Mouse (Mus musculus) heart, postnatal 10 days (tissue): ENCODE measurements around the gene Synm. TPM values are rescaled to one million over a fixed set of nuclear protein-coding genes. Genes with fewer than 3 reads are reported as not detected.

Experiments used
- DNase-seq, 2 experiments: peaks; one replicate each; pipeline ENCODE4 v3.0.0; 2021
- intact Hi-C: fragments of 180-260 bp; cut with DNase I; formaldehyde crosslinking; loops from one replicate; pipeline ENCODE4 v1.15.1; 2025
- total RNA-seq, 2 experiments: library from RNA; stranded (reverse); gene quantifications; 2 replicates each; pipeline ENCODE4 v1.2.3; 2021

The Synm gene
- total RNA-seq, 2 experiments from 2014 or later = 4.8 to 5.1 TPM

DNA sequence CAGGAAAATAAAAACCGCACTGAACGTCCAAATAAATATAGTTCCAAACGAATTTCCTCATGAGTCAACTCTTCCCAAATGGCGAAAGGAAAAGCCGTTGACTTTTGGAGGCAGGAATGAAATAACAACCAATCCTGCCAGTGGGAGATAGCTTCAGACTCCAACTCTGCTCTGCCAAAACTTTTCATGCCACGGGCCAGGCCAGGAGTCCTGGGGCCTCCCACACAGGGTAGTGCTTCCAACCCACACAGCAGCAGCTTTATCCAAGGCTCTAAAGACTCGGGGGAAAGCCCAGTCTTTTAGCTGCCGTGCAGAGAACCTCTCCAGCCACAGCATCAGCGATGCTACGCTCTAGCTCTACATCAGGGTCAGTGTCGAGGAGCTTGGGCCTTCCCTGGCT, 4.9 kb downstream of the Synm start:
- DNase-seq = peak; percentile 35 to 56
- intact Hi-C loops = loop anchor here (5.0 kb wide), 1 partner anchor 1062 kb away; no protein-coding TSS in a partner anchor

DNA sequence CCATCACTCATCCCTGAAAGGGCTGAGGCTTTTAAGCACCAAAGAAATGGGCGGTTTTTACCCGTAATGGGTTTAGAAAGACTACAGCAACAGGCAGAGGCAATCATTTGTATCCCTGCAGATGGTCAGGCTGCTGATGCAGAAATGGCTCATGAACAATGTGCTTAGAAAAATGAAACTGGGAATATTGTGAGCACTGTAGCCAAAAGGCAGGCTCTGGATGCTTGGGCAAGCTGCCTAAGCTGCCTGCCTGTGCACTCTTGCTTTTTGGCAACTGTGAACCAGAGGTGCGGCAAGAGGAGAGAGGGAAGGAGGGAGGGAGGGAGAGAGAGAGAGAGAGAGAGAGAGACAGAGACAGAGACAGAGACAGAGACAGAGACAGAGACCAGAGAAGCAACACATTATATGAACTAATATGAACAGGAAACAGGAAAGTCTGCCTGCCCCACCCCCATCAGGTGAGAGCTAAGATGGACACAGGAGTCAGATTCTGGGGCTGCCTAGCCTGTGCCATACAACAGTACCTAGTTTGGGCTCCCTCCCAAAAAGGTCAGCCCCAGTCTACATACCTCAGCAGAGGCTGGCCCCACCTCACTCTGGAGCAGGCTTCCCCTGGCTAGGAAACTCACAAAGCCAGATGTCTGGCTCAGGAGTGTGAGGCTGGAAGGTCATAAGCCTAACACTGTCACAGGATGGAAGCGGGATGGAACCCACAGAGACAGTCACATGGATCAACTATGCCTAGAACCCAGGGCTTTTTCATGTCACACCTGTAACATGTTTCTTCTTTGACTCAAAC, 9.9 kb downstream of the Synm start:
- intact Hi-C loops = no loop called here
- DNase-seq = no peak

DNA sequence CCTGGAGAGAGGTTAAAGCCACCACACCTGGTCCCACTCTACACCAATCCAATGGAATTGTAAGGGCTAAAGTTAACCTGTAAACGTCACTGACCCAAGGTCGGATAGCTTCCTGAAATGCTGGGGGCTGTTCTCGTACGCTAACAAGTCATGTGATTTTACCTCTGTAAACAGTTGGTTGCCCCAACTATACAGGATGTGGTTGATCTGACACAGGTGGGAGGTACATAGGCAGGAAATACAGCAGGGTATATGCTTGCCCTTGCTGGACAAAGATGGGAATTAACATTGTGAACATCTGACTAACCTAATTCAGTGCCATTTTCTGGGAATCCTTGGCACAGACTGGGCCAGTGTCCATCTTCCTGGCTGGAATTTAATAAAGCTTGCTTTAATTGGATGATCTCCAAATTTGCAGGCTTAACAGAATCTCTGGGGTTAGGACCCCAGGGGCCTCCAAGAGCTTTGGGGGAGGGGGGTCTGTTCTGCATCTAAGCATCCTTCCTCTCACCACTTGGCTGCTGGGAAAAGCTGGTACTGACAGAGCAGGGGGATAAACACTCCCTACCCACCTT, 11.7 kb downstream of the Synm start:
- intact Hi-C loops = no loop called here
- DNase-seq = no peak

DNA sequence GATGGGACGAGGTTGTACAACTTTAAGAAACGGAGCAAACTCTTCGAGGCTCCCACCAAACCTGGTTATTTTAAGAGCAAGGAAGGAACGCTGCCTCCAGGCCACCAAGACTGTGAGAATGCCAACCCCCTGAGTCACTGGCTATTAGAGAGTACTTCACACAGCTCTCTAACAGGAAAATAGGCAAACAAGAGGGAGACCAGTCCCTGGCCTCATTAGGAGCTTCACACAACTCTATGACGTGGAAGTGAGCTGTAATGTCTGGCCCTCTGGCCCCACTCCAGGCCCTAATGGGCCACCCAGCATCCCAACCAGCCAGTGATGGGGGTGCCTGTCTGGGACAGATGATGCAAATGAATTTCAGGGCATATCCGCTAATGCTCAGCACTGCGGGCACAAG, 17.8 kb downstream of the Synm start:
- intact Hi-C loops = no loop called here
- DNase-seq = peak; percentile 45 to 50

DNA sequence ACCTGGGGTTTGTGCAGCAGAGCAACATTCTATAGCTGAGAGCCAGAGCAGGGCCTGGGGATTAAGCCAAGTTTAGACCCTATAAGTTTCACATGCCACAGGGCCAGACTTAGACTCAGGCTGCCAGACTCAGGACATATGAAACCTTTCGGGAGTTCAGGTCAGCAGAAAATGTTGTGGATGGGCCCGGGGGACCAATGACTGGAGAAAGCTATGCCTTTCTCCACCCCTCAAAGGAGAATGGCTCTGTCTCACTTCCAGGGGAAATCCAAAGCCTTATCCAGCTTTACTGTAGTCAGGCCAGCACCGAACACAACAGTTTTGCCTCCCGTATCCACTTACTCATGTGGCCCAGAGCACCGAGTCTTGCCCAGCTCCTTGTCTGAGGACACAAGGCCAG, 18.7 kb downstream of the Synm start:
- peak in 1 of 2 experiments; percentile 30 for DNase-seq
- intact Hi-C loops = no loop called here

DNA sequence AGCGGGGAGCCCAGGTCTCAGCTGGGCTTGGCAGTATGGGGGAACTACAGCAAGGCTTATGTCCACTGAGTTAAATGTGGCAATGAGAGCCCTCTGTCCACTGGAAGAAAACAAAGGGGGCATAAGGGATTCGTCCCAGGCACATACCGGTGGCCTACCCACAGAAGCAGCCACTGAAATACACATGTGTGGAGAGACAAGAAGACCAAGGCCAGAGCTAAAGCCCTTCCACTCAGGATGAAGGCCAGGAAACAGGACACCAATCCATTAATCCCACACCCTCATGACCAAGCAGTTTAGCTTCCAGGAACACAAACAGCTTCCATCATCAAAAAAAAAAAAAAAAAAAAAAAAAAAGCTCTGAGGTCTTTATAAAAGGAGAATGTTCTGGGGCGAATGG, 19.2 kb downstream of the Synm start:
- intact Hi-C loops = no loop called here
- DNase-seq = peak in 1 of 2 experiments; percentile 31

DNA sequence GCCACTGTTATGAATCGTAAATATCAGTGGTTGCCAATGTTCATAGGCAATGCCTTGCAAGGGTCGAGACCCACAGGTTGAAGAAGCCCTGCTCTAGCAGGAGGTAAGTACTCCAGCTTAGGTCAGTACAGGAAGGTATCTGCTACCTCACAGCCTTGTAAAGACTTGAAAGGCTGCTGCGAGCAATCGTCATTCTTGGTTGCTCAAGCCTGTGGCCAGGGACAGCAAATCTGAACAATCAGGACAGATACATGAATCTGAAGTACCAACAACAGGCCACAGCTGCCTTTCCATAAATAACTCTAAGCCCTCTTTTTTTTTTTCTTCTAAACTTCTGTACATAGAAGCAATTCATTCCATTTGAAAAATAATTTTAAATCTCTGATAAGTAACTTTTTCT, 27.3 kb downstream of the Synm start:
- intact Hi-C loops = no loop called here
- no peak for DNase-seq

DNA sequence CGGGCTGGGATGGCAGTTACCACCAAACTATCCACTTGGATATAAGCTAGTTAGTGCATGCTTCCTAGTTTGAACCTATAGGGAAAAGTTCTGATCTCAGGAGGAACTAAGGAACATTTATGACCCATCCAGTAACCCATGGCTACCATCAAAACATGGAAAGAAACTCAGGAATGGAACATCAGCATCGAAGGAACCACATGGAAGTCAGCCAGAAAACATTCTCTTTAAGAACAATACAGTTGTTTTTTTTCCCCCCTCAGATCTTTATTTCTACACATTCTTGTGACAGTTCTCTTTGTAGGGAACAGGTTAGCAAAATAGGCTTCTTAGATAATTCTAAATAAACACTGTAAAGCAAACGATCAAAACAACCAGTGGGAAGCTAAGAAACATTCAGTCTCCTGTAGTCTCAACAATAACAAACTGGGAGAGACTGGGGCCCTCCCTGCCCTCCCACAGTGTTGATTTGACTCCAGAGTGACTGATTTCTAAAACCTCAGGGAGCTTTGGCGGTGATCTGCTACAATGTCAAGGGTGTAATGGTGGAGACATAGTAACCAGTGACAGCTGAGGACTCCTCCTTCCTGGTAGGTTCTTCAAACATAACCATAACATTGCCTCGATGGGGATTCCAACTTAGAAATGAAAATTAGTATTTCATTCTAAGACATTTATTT, 29.0 kb downstream of the Synm start:
- intact Hi-C loops = no loop called here
- DNase-seq = no peak

DNA sequence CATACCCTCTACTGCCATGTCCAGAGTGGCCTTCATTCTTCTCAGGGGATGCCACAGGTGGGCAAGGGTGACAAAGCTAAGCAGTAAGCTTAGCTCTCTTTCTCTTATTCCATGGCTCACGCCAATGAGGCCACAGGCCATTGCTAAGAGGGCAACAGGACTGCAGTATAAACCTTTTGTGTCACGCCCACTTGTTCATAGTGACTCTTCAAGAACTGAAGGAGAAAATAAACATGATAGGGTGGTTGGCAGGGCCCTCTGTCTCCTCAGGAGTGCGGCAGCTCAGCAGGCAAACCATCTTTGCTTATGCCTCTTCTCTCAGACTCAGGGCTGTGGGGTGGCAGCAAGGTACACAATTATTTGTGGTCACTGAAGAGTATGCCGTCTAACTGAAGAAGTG, 30.7 kb downstream of the Synm start:
- DNase-seq = no peak
- intact Hi-C loops = no loop called here

DNA sequence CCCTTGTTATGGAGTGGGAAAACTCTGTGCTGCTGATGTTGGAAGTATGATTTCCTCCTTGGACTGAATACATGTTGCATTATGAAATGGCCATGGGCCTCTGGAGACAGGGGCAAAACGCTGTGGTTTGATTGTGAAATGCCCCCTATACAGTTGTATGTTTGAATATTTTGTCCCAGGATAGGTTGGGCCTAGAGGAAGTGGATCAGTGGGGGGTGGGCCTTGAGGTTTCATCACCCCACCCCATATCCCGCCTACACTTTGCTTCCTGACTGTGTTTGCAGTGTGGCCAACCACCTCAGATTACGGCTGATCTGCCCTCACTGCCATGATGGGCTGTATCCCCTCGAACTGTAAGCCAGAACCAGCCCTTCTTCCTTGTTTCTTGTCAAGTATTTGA, 31.3 kb downstream of the Synm start:
- no peak for DNase-seq
- intact Hi-C loops = no loop called here

DNA sequence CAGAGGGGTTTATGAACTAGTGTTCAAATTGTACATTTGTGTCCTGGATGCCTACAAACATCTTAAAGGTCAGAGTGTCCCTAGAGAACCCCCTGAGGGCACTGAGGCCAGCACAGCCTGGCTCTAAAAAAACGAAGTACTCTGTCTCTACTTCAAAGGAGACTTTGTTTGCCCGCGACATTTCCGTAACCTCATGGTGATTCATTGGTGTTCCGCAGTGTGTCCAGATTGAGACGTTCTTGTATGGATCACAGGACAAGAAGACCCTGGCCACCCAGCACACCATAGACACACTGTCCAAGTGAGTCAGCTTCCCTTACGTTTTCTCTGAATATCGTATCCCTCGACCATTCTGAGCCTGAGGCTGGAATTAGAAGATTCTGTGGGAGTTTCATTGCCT, 34.5 kb downstream of the Synm start:
- intact Hi-C loops = no loop called here
- DNase-seq = no peak

DNA sequence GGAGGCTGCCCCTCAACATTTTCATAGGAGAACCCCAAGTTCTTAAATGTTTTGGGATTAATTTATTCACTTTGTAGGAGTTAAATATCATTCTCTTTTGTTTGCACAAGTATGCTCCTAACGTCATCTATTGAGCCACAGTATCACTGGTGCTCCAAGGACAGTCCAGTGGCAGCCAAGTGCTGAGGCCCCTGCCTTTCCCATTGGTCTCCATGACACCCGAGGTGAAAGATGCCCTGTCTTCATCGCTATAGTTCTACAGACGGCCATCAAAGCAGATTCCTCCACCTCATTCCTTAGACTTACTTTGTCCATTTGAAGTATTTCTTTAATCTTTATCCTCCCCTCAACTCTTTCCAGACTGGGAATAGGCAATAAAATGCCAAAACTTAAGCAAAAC, 35.0 kb downstream of the Synm start:
- intact Hi-C loops = no loop called here
- no peak for DNase-seq

DNA sequence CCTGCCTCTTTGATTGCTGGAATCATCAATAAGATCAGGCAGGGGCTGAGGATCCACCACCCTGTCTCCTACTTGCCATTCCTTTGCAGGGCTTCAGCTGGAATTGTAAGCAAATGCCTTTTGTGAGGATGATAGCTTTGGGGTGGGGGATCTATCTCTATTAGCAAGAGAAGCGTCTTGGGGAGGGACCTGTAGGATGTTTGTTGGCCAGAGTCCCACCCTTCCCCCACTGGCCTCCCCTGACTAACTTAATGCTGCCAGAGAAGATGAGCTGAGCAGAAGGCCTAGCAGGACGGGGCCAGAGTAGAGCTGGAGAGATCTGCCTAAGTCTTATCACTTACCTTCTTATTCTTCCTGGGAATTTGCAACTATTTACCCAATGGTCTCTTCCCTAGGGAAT, 37.4 kb downstream of the Synm start:
- intact Hi-C loops = loop anchor here (2.0 kb wide), 1 partner anchor 37 kb away; the partner anchor contains the start of gene Synm
- no peak for DNase-seq

DNA sequence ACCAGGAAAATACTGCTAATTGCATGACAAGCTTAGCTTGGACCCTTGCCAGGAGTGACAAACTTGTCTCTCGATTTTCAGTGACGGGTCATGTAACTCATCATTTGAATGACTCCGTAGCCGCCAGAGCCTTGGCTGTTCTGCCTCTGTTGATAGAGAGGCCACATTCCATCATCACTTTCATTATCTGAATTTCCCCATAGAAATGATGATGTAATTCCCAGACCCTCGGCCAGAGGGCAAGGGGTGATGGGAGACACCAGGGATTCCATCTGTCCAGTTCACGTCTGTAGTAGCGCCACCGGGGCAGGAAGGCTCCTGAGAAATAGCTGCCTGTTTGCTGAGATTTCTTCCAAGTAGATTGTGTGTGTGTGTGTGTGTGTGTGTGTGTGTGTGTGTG, 40.7 kb downstream of the Synm start:
- intact Hi-C loops = no loop called here

DNA sequence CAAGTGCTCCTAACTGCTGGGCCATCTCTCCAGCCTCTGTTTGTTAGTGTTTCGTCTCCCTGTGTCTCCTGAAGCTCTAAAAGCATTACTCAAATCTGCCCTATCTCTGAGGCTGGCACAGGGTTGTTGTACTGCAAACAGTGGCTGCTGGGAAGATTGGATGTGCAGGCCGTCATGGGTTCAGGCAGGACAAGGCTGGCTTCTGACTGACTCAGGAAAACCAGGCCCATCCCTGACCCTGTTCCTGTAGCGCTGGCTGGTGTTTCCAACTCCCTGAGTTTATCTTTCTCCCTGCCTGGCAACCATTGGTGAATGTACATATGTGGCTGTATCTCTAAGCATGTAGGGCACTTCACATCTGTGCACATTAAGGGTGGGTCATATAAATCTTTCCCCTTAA, 42.0 kb downstream of the Synm start:
- intact Hi-C loops = no loop called here
- DNase-seq = no peak

More for the DNA sequence above, 40.7 kb downstream of the Synm start:
- peak; percentile 63 to 65 for DNase-seq

DNA sequence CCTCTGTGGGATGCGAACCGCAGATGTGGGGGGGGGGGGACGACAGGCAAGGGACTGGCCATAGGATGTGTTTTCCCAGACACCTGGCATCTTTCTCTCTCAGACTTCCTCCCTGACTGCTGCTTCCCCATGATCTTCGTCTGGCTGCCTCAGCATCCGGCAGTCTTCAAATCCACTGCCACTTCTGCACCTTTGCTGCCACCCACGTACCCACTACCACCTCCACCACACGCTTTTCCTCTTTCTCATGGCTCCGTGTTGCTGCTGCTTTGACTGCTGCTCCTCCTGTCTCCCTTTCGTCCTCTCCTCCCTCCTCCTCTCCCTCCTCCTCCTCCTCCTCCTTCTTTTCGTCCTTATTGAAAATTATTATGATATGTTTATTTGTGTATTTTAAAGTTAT, 42.6 kb downstream of the Synm start:
- no peak for DNase-seq
- intact Hi-C loops = no loop called here

DNA sequence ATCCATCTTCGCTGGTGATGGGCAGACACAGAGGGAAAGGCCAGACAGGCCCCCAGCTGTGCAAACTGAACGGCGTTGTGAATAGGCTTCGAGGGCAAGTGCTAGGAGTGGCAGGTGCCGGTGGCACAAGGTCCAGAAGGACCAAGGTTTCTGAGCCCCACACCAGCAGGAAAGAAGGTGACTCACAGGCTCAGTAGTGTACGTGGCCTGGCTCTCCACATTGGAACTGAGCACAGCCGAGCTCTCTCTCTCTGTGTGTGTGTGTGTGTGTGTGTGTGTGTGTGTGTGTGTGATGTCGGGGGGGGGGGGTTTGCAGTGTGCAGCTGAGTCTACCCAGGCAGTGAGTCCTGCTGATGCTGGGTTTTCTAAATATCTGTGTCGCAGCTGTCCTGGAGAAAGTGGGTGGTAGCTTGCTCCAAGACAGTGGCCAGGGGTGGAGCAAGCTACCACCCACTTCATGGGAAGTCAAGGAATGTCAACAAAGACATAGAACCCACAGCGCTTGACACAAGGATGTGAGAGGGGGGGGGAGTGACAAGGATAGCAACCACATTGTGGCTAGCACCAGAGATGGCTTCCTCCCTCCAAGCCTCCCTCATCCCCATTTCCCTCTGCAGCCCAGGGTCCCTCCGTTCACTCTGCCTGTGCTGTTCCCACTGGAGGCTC, 43.2 kb downstream of the Synm start:
- no peak for DNase-seq
- intact Hi-C loops = no loop called here

DNA sequence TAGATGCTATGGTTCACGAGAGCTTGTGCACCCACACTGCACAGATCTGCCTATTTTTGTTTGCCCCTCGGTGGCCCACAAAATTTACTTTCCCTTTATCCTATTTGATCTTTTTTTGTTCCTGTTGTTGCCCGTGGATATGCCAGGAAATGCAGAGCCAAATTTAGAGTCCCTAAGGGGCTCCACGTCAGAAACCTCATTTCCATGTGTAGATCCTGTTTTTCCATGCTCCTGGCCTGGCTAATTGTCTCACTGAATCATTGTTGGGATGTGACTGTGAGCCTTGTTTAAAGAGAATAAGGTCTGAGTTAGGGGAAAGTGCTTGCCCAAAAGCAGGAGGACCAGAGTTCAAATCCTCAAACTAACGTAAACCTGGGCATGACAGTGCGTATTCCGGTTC, 44.4 kb downstream of the Synm start:
- DNase-seq = peak; percentile 47 to 50
- intact Hi-C loops = no loop called here

DNA sequence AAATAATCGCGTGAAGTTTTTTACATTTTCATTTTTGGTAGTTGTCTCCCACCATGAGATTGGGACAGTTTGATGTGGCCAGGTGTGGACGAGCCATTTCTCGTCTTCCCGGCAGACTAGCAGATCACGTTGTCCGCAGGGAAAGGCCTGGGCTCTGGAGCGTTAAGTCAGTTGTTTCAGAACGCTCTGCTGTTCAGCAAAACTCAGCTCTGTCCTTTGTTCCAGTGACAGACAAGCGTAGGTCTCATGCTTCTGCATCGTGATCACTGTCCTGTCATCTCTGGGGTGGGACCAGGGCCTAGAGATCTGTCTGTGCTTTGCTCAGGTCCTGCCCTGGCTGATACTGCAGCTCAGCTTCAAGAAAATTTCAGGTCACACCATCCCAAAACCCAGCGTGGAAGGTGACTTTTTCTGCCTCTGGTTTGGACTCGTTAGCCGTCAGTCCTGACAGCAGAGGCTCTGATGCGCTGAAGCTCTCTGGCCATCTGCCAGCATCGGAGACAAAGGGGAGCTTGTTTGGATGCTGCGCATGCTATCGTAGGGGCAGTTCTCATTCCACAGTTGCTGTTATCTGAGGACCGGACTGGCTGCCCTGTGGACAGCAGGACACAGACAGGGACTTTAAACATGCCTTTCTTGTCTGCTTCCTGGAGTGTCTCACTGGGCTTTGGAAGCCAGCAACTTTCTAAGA, 45.6 kb downstream of the Synm start:
- intact Hi-C loops = loop anchor here (5.0 kb wide), 1 partner anchor 42 kb away; no protein-coding TSS in a partner anchor

DNA sequence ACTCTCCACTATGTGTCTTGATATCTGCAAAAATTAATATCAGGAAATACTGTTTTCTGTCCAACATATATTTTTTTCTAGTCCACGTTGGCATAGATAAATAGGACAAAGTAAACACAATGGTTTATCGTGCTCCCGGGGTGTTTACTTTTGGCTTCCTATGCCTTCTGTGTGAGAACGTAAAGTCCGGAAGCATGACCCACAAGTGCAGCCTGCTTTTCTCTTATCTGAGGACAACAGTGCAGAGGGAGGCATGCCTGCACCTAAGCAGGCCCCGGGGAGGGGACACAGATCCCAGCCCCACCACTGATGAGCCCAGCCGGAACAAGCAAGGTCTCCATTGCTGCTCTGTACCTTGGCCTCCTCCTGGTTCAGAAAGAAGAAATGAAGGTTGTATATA, 49.3 kb downstream of the Synm start:
- intact Hi-C loops = loop anchor here (5.0 kb wide), 1 partner anchor 38 kb away; no protein-coding TSS in a partner anchor
- no peak for DNase-seq

More for the DNA sequence above, 45.6 kb downstream of the Synm start:
- peak; percentile 68 to 71 for DNase-seq

DNA sequence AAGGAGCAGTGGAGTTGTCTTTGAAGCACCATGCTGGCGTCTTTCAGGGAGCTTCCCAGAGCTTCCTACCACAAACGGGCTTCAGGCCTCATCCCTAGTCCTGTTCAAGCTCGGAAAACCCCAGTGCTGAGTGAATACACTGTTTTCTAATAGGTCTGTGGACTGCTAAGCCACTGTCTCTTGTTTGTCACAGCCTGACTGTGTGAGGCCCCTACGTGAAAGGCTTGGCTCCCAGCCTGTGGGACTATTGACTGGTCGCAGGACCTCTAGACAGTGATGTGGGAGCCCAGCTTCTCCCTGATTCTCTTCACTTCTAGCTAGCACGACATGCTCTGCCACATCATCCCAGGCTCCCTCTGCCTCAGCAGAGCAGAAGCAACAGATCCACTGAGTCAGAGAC, 51.4 kb downstream of the Synm start:
- intact Hi-C loops = no loop called here
- DNase-seq = no peak
